Mouse (Mus musculus): ENCODE measurements at regions not wholly inside any gene's neighbourhood (a gene's known extent, or its start where the extent isn't known, plus 50 kb on each side); places are given as distances from the start of the nearest gene placed in this dataset.

DNA sequence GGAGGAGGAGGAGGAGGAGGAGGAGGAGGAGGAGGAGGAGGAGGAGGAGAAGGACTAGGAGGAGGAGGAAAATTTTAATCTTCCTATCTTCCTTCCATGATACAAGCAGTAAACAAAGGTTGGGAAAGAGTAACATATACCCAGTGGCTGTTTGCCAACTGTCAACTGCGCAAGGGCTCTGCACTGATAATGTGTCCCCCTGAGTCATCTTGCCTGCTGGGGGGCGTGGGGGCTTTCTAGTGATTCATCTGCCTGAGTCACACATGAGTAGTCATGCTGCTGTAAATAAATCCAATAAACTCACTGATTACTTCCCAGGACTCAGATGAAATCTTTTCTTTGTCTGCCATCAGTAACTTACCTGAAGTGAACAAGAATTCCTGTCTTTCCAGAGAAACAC lies 110.2 kb downstream of the Tusc1 start:
- DNase-seq (ENCODE audit: low read depth) = no peak
- TF ChIP-seq CTCF (IDR thresholded peaks at IDR 0.05; ENCODE audit: borderline replicate concordance, extremely low read depth, insufficient read depth, insufficient read length) = no peak
- no peak for TF ChIP-seq POLR2A (IDR thresholded peaks at IDR 0.05; ENCODE audit: borderline replicate concordance, extremely low read depth, insufficient read depth, insufficient read length, poor library complexity, severe bottlenecking)

DNA sequence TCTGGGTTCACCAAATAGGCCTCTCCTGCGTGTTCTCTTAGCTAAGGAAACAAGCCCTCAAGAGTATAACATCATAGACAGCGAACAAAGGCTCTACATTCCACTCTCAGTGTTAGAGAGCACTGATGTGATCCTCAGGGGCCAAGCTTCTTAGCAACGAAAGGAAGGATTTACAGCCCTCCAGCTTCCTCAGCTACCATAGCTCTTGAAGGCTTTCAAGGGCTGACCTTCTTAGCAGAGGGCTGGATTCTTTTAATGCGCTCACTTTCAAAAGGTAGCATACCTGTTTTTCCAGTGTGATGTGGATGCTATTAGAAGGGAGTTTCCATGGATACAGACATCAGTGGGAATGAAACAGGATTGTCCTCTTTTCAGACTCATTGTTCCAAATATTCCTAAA lies 114.6 kb downstream of the Tusc1 start:
- TF ChIP-seq CTCF (IDR thresholded peaks at IDR 0.05; ENCODE audit: borderline replicate concordance, extremely low read depth, insufficient read depth, insufficient read length) = no peak
- no peak for TF ChIP-seq POLR2A (IDR thresholded peaks at IDR 0.05; ENCODE audit: borderline replicate concordance, extremely low read depth, insufficient read depth, insufficient read length, poor library complexity, severe bottlenecking)
- DNase-seq (ENCODE audit: low read depth) = peak; percentile 76

DNA sequence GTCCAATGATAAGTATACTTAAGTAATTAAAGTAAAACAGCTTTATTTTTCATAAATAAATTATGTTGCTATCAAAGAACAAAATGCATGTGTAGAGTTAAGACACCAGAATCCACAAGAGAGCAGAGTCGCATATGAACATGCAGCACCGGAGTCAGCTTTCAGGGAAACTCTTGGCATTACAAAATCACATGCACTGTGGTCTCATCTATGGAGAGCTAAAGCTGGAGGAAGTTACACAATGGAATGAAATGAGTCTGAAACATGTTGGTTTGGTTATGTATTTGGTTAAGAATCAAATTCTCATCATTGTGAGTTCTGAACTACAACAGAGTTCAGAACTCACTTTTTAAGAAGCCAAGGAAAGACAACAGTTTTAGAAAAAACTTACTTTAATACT lies 126.9 kb downstream of the Tusc1 start:
- TF ChIP-seq POLR2A (IDR thresholded peaks at IDR 0.05; ENCODE audit: borderline replicate concordance, extremely low read depth, insufficient read depth, insufficient read length, poor library complexity, severe bottlenecking) = no peak
- TF ChIP-seq CTCF (IDR thresholded peaks at IDR 0.05; ENCODE audit: borderline replicate concordance, extremely low read depth, insufficient read depth, insufficient read length) = no peak
- no peak for DNase-seq (ENCODE audit: low read depth)

DNA sequence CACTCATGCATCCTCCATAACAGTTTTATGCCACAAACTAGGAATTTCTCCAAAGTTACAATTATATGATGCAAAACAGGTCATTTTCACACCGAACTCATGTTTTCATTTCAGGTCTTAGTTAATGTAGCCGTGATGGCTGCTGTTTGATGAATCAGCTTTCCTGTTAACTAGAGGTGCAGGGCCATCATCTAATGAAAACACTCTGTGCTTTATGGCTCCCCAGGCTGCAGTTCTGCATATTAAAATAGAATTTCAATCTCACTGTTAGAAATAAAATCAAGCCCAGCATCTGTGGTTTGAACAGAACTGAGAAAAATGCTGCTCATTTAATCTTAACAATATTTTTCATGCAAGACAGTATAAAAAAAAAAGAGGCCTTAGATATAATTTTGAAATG lies 135.5 kb downstream of the Tusc1 start:
- no peak for DNase-seq (ENCODE audit: low read depth)

DNA sequence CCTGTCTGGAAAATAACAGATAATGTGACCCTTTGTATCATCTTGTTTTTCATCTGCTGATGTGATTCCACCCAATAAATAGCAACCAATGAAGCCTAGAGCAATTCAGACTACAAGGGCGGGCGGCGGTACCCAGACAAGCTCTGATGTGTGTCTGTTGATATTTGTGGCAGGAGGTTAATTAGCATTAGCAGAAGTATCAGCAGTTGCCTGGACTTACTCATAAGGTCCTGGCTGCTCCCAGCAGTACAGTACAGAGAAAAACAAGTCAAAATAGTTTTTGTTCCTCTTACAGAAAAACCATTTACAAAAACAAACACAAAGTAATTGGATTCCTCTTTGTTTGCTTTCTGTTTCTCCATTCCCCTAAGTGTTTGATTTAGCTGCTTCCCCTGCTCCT lies 151.0 kb downstream of the Tusc1 start:
- TF ChIP-seq CTCF (IDR thresholded peaks at IDR 0.05; ENCODE audit: borderline replicate concordance, extremely low read depth, insufficient read depth, insufficient read length) = no peak
- TF ChIP-seq POLR2A (IDR thresholded peaks at IDR 0.05; ENCODE audit: borderline replicate concordance, extremely low read depth, insufficient read depth, insufficient read length, poor library complexity, severe bottlenecking) = no peak
- DNase-seq (ENCODE audit: low read depth) = peak; percentile 36

More for the DNA sequence above, 135.5 kb downstream of the Tusc1 start:
- no peak for TF ChIP-seq CTCF (IDR thresholded peaks at IDR 0.05; ENCODE audit: borderline replicate concordance, extremely low read depth, insufficient read depth, insufficient read length)
- no peak for TF ChIP-seq POLR2A (IDR thresholded peaks at IDR 0.05; ENCODE audit: borderline replicate concordance, extremely low read depth, insufficient read depth, insufficient read length, poor library complexity, severe bottlenecking)

All from brain, embryonic 14.5 days (tissue).